In the genomic region with DNA sequence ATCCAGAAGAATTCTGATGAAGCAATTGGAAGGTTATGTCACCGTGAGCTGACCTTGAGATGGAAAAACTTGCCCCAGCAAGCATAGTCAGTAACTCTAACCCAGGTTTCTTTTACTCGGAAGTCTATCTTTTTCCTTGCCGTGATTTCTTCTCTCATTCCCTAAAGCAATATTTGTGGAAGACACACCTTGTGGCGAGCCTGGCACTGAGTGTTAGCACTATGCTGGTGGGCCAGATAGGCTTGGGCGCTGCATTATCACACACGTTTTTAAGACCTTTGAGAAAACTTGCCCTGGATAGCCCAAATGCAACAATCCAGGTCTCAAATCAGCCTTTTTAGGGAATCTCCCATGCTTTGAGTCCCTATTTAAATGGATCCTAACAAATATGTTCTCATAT, we compare ENCODE assay signal across 22 mouse cellular contexts.
"Had no signal": no experiment of that assay in that cellular context is flagged by ENCODE, and none has a peak within 500 bp of the region (broad histone marks: within the 10 kb centered on the region; RNA-seq: fewer than 3 reads in every experiment).

No protein-coding gene starts in this region.

- DNase-seq: liver, embryonic 13.5 days; liver, postnatal 0 days; lung, adult 2 months; lung, postnatal 10 days; lung, postnatal 4 days; midbrain, embryonic 14.5 days; retina, postnatal 1 day; right cerebral cortex, adult 18-20 months; right cerebral cortex, postnatal 25 days; right cerebral cortex, postnatal 4 days; spleen, adult 18-20 months; thymus, adult 18-20 months; thymus, postnatal 14 days; thymus, postnatal 36 days had no signal

- H3K27me3 ChIP-seq: liver, embryonic 13.5 days; liver, embryonic 15.5 days; lung, embryonic 15.5 days; midbrain, embryonic 12.5 days; neural tube, embryonic 13.5 days; neural tube, embryonic 15.5 days had no signal

- H3K4me1 ChIP-seq: liver, embryonic 13.5 days; liver, embryonic 15.5 days; lung, embryonic 15.5 days; midbrain, embryonic 10.5 days; midbrain, embryonic 12.5 days; neural tube, embryonic 13.5 days; neural tube, embryonic 15.5 days had no signal

- H3K9ac ChIP-seq: liver, embryonic 13.5 days; liver, embryonic 15.5 days; liver, postnatal 0 days; lung, embryonic 15.5 days; midbrain, embryonic 12.5 days; neural tube, embryonic 13.5 days; neural tube, embryonic 15.5 days had no signal

- H3K27ac ChIP-seq: liver, embryonic 13.5 days; liver, embryonic 15.5 days; lung, embryonic 15.5 days; midbrain, embryonic 10.5 days; midbrain, embryonic 12.5 days; neural tube, embryonic 13.5 days; neural tube, embryonic 15.5 days had no signal

- ATAC-seq: liver, postnatal 0 days; midbrain, embryonic 16.5 days had no signal

- H3K9me3 ChIP-seq: liver, embryonic 13.5 days; liver, embryonic 15.5 days; lung, embryonic 15.5 days; midbrain, embryonic 10.5 days; midbrain, embryonic 12.5 days; neural tube, embryonic 13.5 days; neural tube, embryonic 15.5 days had no signal

- H3K36me3 ChIP-seq: liver, embryonic 13.5 days; liver, embryonic 15.5 days; lung, embryonic 15.5 days; midbrain, embryonic 10.5 days; midbrain, embryonic 12.5 days; neural tube, embryonic 13.5 days; neural tube, embryonic 15.5 days had no signal

- H3K4me2 ChIP-seq: liver, embryonic 13.5 days; liver, embryonic 15.5 days; lung, embryonic 15.5 days; midbrain, embryonic 12.5 days; neural tube, embryonic 13.5 days; neural tube, embryonic 15.5 days had no signal

- H3K4me3 ChIP-seq: liver, embryonic 13.5 days; liver, embryonic 15.5 days; lung, embryonic 15.5 days; midbrain, embryonic 10.5 days; midbrain, embryonic 12.5 days; myocyte; neural tube, embryonic 13.5 days; neural tube, embryonic 15.5 days had no signal
